Mouse (Mus musculus): ENCODE data around the gene Traf3ip1. TPM values are rescaled to one million over a fixed set of nuclear protein-coding genes. Genes with fewer than 3 reads are reported as not detected.
A peak's percentile ranks its signal among the peaks of the same experiment; 100 is the strongest.

Traf3ip1 gene
- total and polyA plus RNA-seq, 3 experiments, result 13.6 to 19.6 TPM; not detected in 1

- TF ChIP-seq CTCF (IDR thresholded peaks at IDR 0.05 in 2 of 3, conservative IDR thresholded peaks at IDR 0.05 in 1 of 3; ENCODE audit: control insufficient read depth in 1 of 3, insufficient read depth in 1 of 3, low read depth in 2 of 3, low read length in 3 of 3, poor library complexity in 1 of 3, severe bottlenecking in 1 of 3) (peak; percentile 35 to 64 (median 42)), HCFC1 (IDR thresholded peaks at IDR 0.05; ENCODE audit: low read depth, low read length) (no peak), RAD21 (IDR thresholded peaks at IDR 0.05; ENCODE audit: low read depth, low read length) (peak; percentile 35), SMC3 (IDR thresholded peaks at IDR 0.05; ENCODE audit: low read depth, low read length) (peak; percentile 74)
- no peaks in the 10 kb centered on the region for H3K27me3 ChIP-seq (ENCODE audit: control insufficient read depth in 1 of 2, insufficient read depth in 2 of 2, low read length in 2 of 2)
- peak; percentile 52 for DNase-seq (ENCODE audit: low read depth, low spot score)
- H3K79me2 ChIP-seq (ENCODE audit: control insufficient read depth, insufficient read depth, low read length, poor library complexity), result no peaks in the 10 kb centered on the region
- no peak overlapping the region for H3K9ac ChIP-seq (ENCODE audit: control insufficient read depth, low read depth, low read length, poor library complexity, severe bottlenecking)
- no peak overlapping the region for H3K4me3 ChIP-seq (ENCODE audit: control insufficient read depth in 1 of 2, insufficient read depth in 1 of 2, low read depth in 2 of 2, low read length in 2 of 2)
- no peak overlapping the region for H3K27ac ChIP-seq (ENCODE audit: control insufficient read depth, low read depth, low read length)
- peaks cover 0 to 9% of the 10 kb centered on the region in 2 experiments; a peak in 2 of 4 replicates for H3K36me3 ChIP-seq (ENCODE audit: control insufficient read depth in 1 of 2, insufficient read depth in 2 of 2, low read length in 2 of 2)
- no peaks in the 10 kb centered on the region for H3K9me3 ChIP-seq (replicated peaks; ENCODE audit: insufficient read depth, low read length)
- H3K4me1 ChIP-seq (ENCODE audit: control insufficient read depth in 1 of 2, insufficient read depth in 2 of 2, low read length in 2 of 2), result peaks cover 10 to 15% of the 10 kb centered on the region in 2 experiments
These were observed 69.6 kb downstream of the Traf3ip1 start for GRCm38 (mm10) chr1:91564004-91564403.

DNA sequence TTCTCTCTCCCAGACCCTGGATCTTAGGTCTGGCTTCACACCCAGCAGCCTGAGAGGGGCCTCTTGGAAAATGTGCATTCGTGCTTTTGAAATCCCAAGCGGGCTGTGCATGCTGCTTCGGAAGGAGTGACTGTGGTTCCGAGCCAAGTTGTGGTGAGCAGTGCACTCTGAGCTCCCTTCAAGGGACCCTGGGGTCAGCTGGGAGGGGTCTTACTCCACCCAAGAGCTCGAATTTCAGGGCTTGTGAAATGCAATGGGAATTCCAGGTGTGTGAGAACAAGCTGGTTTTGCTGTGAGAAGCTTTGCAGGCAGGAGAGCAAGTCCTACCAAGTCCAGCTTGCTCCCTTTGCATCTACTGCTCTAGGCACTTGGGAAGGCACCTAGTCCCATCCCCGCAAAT, 70.2 kb downstream of the Traf3ip1 start:
- H3K9ac ChIP-seq (ENCODE audit: control insufficient read depth, low read depth, low read length, poor library complexity, severe bottlenecking), result no peak overlapping the region
- TF ChIP-seq SMC3 (IDR thresholded peaks at IDR 0.05; ENCODE audit: low read depth, low read length) (no peak), RAD21 (IDR thresholded peaks at IDR 0.05; ENCODE audit: low read depth, low read length) (no peak), E2F4 (IDR thresholded peaks at IDR 0.05; ENCODE audit: borderline replicate concordance, low read depth, low read length) (no peak), JUND (IDR thresholded peaks at IDR 0.05; ENCODE audit: low read depth, low read length) (no peak), MAZ (IDR thresholded peaks at IDR 0.05; ENCODE audit: low read depth, low read length) (no peak), MEF2A (IDR thresholded peaks at IDR 0.05; ENCODE audit: extremely low read depth, insufficient replicate concordance, low read depth, low read length, poor library complexity, severe bottlenecking) (no peak), MAFK (IDR thresholded peaks at IDR 0.05; ENCODE audit: borderline replicate concordance, low read depth, low read length) (no peak), GABPA (IDR thresholded peaks at IDR 0.05; ENCODE audit: low read depth, low read length) (no peak), TAL1 (IDR thresholded peaks at IDR 0.05; ENCODE audit: low read length) (no peak), TBP (IDR thresholded peaks at IDR 0.05; ENCODE audit: low read depth, low read length) (no peak), ELF1 (IDR thresholded peaks at IDR 0.05; ENCODE audit: low read depth, low read length) (no peak), CHD1 (IDR thresholded peaks at IDR 0.05; ENCODE audit: low read depth, low read length) (no peak), MYC (IDR thresholded peaks at IDR 0.05; ENCODE audit: low read depth, low read length) (no peak), POLR2A (IDR thresholded peaks at IDR 0.05; ENCODE audit: control insufficient read depth in 1 of 2, insufficient read depth in 1 of 2, low read depth in 1 of 2, low read length in 2 of 2, poor library complexity in 1 of 2) (no peak)
- no peak overlapping the region for H3K27ac ChIP-seq (ENCODE audit: control insufficient read depth, low read depth, low read length)
- H3K79me2 ChIP-seq (ENCODE audit: control insufficient read depth, insufficient read depth, low read length, poor library complexity), result no peaks in the 10 kb centered on the region
- no peak overlapping the region for H3K4me3 ChIP-seq (ENCODE audit: control insufficient read depth in 1 of 2, insufficient read depth in 1 of 2, low read depth in 2 of 2, low read length in 2 of 2)
- H3K36me3 ChIP-seq (ENCODE audit: control insufficient read depth in 1 of 2, insufficient read depth in 2 of 2, low read length in 2 of 2), result peaks cover 0 to 9% of the 10 kb centered on the region in 2 experiments; a peak in 2 of 4 replicates
- DNase-seq (ENCODE audit: low read depth, low spot score), result no peak
- no peaks in the 10 kb centered on the region for H3K9me3 ChIP-seq (replicated peaks; ENCODE audit: insufficient read depth, low read length)
- peaks cover 10 to 15% of the 10 kb centered on the region in 2 experiments for H3K4me1 ChIP-seq (ENCODE audit: control insufficient read depth in 1 of 2, insufficient read depth in 2 of 2, low read length in 2 of 2)
- no peaks in the 10 kb centered on the region for H3K27me3 ChIP-seq (ENCODE audit: control insufficient read depth in 1 of 2, insufficient read depth in 2 of 2, low read length in 2 of 2)

All from MEL (cell line).